Mouse (Mus musculus): ENCODE measurements at regions not wholly inside any gene's neighbourhood (a gene's known extent, or its start where the extent isn't known, plus 50 kb on each side); places are given as distances from the start of the nearest gene placed in this dataset.

DNA sequence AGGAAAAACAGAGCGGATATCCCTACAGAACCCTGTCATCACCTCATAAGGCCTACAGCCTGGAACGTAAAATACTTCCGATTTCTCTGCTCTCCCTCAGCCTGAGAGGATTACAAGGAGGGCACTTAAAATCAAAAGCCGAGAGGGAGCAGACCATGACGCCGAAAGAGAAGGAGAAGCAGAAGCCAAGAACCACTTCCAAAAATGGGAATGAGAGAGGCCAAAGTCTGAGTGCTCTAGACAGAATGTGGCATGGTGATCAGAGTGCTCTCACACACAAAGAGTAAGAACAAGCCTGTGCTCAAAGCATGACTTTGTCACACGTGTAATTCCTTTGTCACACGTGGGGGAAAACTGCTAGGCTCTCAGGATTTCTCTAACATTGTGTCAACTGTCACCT, 125.9 kb downstream of the Hlx start:
- no peak for DNase-seq (ENCODE audit: low spot score in 2 of 2)

DNA sequence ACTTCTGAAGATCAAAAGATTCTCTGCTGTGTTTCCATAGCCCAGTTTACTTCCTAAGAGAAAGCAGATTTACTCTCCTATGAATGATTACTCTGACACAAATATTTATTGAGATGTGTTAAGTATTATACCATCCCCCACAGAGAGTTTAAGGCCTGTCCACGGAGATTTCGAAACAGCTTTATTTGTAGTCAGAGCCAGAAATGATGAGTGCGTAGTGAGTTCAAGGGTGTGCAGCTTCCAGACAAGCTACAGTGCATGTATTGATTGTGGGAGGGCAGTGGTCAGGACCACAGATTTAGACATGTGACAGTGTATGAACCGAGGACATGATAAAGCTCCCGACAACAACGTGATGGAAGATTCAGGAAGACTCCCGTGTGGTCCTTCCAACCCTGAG, 126.8 kb downstream of the Hlx start:
- no peak for DNase-seq (ENCODE audit: low spot score in 2 of 2)

DNA sequence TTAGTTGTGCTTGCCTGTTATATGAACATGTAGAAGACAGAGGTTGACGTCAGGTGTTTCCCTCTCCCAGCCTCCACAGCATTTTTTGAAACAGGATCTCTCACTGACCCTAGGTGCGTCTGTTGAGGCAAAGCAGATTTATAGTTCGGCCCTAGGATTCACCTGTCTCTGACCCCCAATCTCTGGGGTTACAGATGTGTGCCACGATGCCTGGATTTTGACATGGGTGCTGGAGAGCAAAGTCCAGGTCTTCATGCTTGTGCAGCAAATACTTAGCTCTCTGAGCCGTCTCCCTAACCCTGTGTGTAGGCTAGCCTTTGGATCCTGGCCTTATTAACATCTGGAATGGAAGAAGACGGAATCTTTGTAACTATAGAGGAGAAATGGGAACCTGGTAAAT, 129.3 kb downstream of the Hlx start:
- DNase-seq (ENCODE audit: low spot score in 2 of 2), result no peak

DNA sequence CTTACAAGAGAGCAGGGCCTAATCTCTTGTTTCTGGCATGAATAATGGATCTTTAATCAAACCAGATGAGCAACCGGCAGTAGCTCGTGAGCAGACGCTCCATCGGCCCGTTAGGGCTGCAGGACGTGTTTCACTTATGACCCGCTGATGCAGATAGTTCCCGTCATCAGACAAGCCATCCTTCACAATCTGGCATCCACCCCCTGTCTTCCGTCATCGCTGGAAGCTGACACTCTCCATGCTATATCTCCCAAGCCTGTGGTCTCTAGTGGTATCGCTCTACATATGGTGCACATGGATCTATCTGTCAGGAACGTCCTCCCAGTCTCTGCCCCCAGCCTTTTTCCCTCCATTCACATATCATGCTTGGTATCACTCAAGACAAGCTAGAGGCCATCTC, 137.0 kb downstream of the Hlx start:
- DNase-seq (ENCODE audit: low spot score in 2 of 2), result no peak

DNA sequence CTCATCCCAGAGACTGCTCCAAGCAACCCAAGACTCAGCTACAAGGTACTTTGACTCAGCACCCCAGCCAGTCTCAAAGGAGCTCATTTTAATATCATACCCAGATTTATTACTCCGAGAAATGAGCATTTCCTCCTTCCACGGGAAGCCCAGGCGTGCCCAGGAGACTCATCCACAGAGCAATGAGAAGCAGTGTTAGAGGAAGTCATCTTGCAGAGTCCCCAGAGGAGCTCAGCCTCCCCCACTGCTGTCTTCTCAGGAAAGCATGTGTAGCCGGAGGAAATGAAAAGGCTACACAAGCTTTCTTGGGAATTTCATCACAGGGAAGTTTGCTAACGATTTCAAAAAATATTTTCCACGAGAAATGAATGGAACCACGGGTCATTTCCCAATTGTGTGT, 141.8 kb downstream of the Hlx start:
- DNase-seq (ENCODE audit: low spot score in 2 of 2), result no peak

DNA sequence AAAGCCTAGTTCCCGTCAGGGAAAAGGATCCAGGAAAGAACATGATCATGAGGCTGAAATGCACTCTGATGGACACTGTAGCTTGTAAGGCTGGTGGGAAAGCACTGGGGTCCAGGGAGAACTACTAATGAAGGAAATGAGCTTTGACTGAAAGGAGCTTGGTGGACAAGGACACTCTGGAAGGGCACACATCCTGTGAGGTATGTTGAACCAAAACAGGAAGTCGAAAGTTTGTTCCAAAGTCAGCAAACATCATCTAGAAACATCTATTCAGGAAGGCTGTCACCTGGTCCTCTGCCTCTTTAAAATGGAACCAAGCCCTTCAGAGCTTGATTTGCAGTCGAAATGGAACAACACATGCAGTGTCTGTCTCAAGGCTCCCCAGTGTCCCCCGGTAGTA, 143.1 kb downstream of the Hlx start:
- no peak for DNase-seq (ENCODE audit: low spot score in 2 of 2)

DNA sequence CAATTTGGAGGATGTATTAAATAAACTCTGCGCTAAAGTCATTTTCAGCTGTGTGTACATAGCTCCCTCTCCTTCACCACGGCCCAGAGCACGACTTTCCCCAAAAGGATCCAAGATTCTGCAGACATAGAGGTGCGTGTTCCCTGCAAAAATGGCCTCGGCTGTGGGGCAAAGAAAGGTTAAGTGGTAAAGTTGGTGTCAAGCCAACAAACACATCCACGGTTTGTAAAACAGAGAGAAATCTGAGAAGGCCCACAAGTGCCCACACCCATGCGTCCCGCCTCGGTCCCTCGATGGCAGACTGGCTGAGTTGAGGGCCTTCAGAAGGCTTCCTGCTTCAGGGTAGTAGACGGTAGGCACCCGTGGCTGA, 147.9 kb downstream of the Hlx start:
- DNase-seq (ENCODE audit: low spot score in 2 of 2), result no peak

DNA sequence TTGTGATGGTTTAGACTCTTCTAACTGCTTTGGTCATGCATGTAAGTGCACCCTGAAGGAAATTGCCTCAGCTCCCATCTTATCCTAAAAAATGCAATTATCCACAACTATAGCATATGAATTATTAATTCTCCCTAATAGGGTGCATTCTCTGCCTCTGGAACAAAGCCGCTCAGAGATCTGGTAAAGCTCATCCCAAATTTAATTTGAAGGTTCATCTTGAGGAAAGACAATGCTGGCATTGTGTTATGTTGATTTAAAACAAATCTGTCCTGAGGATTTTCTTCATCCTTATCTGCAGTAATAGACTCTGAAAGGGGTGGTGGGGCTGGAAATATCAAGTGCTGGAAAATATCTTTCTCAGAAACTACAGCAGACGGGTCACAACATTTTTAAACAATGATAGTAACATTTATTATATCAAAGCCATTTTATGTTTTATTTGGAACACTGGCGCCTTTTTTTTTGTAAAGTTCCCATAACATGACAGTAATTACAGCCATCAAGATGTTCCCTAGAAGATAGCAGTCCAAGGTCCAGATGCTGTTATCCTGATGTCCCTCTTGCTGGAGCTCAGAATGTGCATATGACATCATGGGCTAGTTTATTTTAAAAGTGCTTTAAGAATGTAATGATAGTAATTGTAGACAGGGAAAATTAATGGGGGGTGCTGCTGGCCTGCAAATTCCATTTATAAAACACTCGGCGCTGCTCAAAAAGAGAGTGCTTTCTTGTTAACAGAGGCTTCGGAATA, 148.5 kb downstream of the Hlx start:
- DNase-seq (ENCODE audit: low spot score in 2 of 2), result no peak

DNA sequence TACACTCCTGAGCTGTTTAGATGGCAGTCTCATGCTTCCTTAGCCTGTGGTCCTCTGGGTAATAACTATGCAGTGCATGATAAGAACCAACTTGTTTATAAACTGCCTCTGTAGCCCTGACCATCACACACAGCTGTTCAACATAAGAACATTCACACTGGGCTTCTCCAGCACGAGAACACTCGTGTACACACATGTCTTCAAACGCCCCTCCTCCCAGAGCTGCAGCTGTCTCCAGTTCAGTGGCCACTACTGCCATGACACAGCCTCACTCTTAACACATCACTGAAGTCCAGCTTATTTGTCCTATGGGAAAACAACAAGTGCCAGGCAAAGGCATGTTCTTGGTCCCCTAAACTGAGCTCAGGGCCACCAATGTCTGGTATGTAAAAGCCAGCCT, 152.9 kb downstream of the Hlx start:
- DNase-seq (ENCODE audit: low spot score in 2 of 2), result no peak

DNA sequence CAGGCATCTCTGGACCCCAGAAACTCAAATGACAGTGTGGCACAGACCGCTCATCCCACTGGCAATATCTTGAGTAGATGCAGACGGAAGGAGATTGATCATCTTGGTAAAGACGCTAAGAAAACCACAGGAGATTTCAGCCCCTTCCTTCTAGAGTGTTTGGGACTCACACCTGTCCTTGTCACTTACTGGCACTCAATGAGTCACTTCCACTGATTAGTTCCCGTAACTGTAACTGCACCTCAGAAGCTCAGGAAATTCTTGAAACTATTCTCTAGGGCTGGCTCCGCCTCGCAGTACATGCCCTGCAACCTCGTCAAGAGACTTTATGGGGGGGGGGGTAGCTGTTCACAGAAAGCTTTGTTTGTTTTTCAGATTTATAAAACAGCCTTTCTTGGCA, 155.9 kb downstream of the Hlx start:
- DNase-seq (ENCODE audit: low spot score in 2 of 2), result no peak

DNA sequence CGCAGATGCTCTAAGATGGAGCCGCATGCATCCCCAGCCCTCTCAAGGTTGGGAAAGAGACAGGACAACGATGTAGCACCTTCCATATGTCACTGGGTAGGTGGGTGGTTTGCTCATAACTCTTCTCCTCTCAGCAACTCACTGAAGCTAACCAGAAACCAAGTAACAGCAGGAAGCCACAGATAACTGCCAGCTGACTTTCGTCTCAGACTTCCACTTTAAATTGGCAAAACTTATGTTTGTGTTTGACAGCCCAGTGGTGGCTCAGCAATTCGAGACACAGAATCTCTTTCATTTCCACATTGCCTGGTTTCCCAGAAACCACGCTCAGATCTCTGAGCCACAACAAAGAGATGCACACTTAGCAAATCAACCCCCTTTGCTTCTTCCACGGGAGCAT, 159.1 kb downstream of the Hlx start:
- no peak for DNase-seq (ENCODE audit: low spot score in 2 of 2)

DNA sequence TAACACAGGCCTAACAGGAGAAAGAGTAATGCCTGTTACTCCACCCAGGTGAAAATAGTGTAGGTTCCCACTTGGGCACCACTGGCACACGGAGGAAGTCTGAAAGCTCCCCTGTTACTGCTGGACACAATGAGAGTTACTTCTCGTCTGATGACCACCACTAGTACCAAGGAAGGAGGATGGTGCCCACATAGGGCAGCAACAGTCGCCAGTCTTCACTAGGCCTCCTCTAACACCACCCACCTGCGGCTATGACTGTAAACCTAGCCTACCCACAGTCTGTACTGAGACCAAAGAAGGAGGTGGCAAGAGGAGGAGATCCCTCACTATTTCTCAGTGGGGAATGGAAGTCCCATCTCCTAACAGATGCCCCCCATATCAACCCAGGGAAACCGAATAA, 161.7 kb downstream of the Hlx start:
- DNase-seq (ENCODE audit: low spot score in 2 of 2), result no peak

DNA sequence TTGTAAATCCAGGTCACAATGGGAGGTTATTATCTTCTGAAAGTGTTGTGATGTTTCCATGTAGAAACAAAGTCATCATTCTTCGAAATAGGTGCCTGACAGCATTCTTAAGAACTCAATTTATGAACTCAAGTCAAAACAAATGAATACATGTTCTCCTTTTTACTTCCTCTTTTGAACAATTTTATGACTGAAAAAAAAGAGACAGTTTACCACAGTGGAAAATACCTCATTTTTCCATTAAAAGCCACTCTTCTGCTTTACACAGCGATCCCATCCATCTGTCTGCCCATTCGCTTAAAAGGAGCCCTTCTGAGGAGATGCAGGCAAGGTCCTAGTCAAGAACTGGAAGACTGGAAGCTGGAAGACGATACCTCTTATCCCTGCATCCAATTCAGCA, 169.5 kb downstream of the Hlx start:
- no peak for DNase-seq (ENCODE audit: low spot score in 2 of 2)

DNA sequence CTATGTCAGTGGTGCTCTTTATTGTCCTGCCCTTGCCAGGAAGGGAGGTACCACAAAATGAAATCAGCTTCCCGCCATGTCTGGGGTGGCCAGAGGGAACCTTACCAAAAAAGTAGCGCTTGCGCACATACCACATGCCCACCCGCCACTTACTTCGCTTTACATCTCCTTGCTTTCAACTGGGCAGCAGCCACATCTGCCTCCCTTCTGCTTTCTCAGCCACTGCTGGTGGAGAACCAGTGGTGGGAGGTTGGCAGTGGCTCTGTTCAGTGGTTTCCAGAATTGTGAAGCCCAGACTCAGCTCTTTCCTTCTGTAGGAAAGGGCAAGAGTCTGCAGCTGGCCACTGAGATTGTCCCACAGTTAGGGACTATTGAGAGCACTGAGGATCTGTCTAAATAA, 170.2 kb downstream of the Hlx start:
- no peak for DNase-seq (ENCODE audit: low spot score in 2 of 2)

DNA sequence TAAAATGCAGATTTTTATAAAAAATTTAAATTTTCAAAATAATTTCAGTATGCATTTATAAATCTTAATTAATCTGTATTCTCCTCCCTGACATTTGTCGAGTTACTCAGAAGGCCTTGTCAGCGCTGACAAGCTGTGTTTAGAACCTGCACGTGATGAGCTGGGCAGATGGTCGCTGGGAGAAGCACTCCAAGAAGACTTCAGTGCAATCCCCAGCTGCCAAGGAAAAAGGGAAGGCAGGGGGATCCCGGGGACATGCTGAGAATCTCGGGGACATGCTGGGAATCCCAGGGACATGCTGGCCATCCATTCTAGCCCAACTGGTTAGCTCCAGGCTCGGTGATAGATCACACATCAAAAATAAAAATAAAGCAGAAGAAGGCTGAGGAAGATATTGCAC, 172.9 kb downstream of the Hlx start:
- peak; percentile 8 to 43 for DNase-seq (ENCODE audit: low spot score in 2 of 2)

DNA sequence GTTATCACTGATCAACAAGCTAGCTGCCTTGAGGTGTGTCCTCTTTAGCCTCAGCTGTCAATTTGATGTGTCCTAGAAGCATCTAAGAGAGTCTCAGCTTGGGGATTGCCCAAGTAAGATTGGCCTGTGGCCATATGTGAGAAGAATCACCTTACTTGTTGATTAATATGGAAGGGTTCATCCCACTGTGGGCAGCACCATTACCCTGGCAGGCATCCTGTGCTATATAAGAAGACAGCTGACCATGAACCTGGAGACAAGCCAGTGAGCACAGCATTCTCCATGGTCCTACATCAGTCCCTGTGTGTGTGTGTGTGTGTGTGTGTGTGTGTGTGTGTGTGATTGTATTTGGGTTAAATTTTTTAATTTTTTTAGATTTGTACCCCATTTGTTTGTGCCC, 178.6 kb downstream of the Hlx start:
- no peak for DNase-seq (ENCODE audit: low spot score in 2 of 2)

DNA sequence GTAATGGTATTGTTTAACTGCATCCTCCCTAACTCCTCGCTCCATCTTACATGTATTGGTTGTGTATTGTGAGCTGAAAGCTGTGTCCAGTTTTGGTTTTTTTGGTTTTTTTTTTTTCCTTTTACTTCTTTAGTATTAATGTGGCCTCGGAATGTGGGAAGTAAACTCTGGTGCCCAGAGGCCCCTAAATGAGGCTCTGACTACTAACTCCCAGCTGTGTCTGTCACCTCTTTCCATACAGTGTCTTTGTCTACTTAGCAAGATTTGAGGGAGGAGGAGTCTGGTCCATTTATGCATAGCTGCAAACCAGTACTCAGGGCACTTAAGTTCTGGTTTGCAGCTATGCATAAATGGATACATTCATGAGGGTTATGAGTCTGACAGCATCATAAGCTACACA, 181.9 kb downstream of the Hlx start:
- DNase-seq (ENCODE audit: low spot score in 2 of 2), result no peak

DNA sequence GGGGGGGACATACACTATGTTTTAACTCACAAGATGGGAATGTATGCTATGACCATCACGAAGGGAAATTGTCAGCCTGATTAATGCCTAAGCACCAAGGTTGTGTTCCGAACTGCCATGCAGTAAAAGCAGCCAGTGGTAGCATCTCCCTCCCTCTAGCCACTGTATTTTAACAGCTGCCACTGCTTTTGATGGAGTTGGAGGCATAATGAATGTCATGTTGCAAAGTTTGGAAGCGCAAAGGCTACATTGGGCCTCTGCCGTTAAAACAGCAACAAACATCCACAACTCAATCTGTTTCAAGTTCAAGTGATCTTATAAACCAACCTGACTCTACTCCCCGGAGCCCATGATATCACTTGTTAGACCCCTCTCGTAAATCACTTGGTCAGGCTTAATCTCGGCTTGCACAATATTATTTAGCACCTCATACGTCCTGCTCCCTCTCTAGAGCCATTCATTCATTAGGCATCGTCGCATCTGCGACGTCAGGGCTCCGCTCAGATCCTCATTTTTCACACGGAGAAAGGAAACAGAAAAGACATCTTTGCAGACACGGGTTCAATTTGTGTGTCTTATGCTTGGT, 184.7 kb downstream of the Hlx start:
- no peak for DNase-seq (ENCODE audit: low spot score in 2 of 2)

DNA sequence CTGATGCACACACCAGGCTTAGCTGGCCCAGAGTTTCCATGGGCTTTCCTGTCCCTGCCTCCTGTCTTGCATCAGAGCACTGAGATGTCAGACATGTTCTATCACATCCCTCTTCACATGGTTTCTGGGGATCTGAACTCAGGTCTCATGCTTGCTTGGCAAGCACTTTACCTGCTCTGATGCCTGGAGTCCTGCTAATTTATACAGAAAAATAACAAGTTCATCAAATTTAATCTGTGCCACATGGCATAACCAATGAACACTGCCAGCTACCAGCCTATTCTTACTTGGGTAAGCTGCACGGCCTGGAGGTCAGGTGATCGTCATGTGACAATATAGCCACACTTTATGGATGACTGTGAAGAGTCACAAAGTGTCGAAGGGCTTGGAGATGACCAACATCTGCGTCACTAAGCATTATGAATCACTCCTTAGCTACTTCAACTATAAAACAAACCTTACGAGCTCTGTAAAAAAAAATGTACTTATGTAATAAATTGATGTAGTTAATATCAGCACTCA, 186.2 kb downstream of the Hlx start:
- no peak for DNase-seq (ENCODE audit: low spot score in 2 of 2)

DNA sequence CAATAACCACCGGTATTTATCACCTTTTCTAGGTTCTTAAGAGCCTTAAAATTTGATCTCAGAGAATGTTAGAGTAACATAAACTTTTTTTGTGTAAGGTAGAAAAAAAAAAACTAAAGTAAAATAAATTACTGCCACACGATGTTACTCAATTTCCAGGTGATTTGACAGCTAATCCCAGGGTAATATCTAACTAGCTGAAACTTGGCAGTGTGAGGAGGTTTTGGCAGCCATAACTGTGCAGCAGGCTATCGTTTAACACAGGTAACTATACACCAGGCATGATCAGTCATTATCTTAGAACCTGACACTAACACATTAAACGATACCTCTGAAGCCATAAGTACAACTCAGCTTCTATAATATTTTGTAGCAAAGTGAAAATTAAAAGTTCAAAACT, 187.3 kb downstream of the Hlx start:
- DNase-seq (ENCODE audit: low spot score in 2 of 2), result no peak

DNA sequence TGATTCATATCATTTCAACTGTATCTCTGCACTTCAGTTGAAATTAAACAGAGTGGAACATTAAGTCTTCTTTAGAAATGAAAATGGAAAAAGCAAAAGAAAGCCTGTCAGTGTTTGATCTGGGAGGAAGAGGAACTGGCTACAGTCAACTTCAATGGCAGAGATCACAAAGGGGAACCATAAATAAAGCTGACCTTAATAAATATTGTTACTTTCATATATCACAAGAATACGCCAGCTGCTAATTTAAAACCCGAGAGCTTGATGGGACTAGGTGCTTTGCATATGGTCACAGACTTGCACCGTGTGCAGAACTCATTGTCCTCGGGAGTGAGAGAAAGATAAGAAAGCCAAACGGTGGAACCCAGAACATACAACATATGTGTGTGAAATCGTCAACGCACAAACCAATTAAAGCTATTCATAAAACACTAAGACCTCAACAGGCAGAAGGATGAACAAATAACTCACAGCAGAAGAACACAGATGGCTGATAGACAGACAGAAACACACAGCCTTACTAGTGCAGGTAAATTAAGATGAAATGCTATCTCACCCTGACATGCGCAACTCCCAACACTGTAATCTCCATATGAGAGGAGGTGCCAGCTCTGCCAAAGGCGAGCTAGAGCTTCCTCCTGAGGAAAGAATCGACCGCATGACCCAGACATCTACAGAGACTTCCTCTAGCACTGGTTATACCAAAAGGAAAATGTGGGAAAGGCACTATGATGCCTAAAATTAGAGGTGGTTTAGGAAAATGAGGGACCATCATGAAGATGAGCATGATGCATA, 189.9 kb downstream of the Hlx start:
- DNase-seq (ENCODE audit: low spot score in 2 of 2), result no peak

DNA sequence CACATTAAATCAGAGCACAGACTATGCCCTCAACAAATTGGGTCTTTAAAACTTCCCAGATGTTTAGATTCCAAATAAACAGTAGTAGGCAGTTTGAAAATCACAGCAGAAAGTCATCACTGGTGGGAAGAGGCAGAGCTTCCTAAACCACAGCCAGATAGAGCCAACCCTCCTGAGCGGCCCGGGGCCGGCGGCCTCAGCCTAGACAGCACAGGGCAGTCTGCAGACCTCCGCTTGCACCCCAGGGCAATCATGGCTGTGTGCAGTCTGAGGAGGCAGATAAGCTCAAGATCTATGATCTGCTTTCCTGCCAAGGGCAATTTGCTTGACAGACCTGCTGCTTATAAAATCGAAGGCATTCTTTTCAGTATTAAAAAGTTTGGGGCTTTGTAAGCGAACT, 192.6 kb downstream of the Hlx start:
- DNase-seq (ENCODE audit: low spot score in 2 of 2), result no peak
